Mouse (Mus musculus): ENCODE data around the gene Nlrx1.
A peak's percentile ranks its signal among the peaks of the same experiment; 100 is the strongest.

The Nlrx1 gene

GRCm38 (mm10) chr9:44233802-44234478, 34.5 kb downstream of the Nlrx1 start, which contains the start of gene Cbl:
Cbl (minus strand) TSS chr9:44234049.
- peak; percentile 99 for DNase-seq

- peak; percentile 83 for DNase-seq
Observed at GRCm38 (mm10) chr9:44233021-44233801, 35.2 kb downstream of the Nlrx1 start.

GRCm38 (mm10) chr9:44231609-44232008, 36.8 kb downstream of the Nlrx1 start:
- DNase-seq, result no peak

GRCm38 (mm10) chr9:44225993-44226392, 42.4 kb downstream of the Nlrx1 start:
- DNase-seq, result no peak

GRCm38 (mm10) chr9:44213538-44213937, 54.9 kb downstream of the Nlrx1 start:
- DNase-seq, result no peak

GRCm38 (mm10) chr9:44212406-44212805, 56.0 kb downstream of the Nlrx1 start:
- DNase-seq, result no peak

- no peak for DNase-seq
Observed at GRCm38 (mm10) chr9:44209416-44209815, 59.0 kb downstream of the Nlrx1 start.

- DNase-seq, result no peak
Observed at GRCm38 (mm10) chr9:44207840-44208239, 60.6 kb downstream of the Nlrx1 start.

Data from thymus, postnatal 14 days (tissue).